In the genomic region with DNA sequence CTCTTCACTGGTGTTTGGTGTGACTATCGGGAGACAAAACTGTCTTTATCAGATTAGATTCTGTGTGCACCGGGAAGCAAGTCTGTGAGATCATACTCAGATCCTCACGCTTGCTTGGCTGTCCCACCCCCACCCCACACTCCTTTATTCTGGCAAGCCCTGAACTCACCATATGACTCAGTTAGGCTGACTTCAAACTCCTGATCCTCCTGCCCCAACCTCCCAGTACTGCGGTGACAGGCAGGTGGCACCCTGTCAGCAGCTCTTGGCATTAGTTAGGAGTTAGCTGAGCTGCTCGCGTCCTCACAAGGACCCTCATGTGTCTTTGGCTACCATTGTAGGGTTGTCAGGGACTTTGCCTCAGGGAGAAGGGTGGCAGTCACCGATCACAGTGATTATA, we compare ENCODE assay signal across 1 mouse cellular context.
TF ChIP-seq lines count a peak whose summit lies in the region.

No protein-coding gene starts in this region.

TF ChIP-seq in CH12.LX, 34 proteins besides CTCF, POLR2A, EP300 and RAD21 (continued from another document):
- TF ChIP-seq SIN3A (IDR thresholded peaks at IDR 0.05; ENCODE audit: low read length) (peak; percentile 33; the same call in 1 of the 2 replicates), MYC (IDR thresholded peaks at IDR 0.05; ENCODE audit: low read depth, low read length) (no peak), ZKSCAN1 (IDR thresholded peaks at IDR 0.05; ENCODE audit: borderline replicate concordance, low read depth, low read length) (no peak), HCFC1 (IDR thresholded peaks at IDR 0.05; ENCODE audit: low read depth, low read length) (no peak), TCF12 (IDR thresholded peaks at IDR 0.05; ENCODE audit: low read depth, low read length) (no peak), BHLHE40 (IDR thresholded peaks at IDR 0.05; ENCODE audit: low read depth, low read length) (peak; percentile 31; the same call in 1 of the 2 replicates), MXI1 (IDR thresholded peaks at IDR 0.05; ENCODE audit: low read depth, low read length) (0 out of 2 replicates have a peak, but pooled peaks have one; percentile 21), MAZ (IDR thresholded peaks at IDR 0.05; ENCODE audit: low read depth, low read length) (0 out of 2 replicates have a peak, but pooled peaks have one; percentile 28), GABPA (IDR thresholded peaks at IDR 0.05; ENCODE audit: insufficient replicate concordance, low read depth, low read length) (no peak), POLR2AphosphoS2 (IDR thresholded peaks at IDR 0.05; ENCODE audit: low read depth, low read length) (no peak), ZMIZ1 (IDR thresholded peaks at IDR 0.05; ENCODE audit: low read depth, low read length) (no peak), NRF1 (IDR thresholded peaks at IDR 0.05; ENCODE audit: low read depth, low read length) (no peak), ELF1 (IDR thresholded peaks at IDR 0.05; ENCODE audit: low read depth, low read length) (no peak), JUN (IDR thresholded peaks at IDR 0.05; ENCODE audit: insufficient read depth, low read depth, low read length) (no peak; the same call in 1 of the 2 replicates), KAT2A (IDR thresholded peaks at IDR 0.05; ENCODE audit: insufficient replicate concordance, low read length) (no peak), IRF4 (IDR thresholded peaks at IDR 0.05; ENCODE audit: low read depth, low read length) (peak; percentile 71; the same call in 1 of the 2 replicates)
